Mouse (Mus musculus) cerebellum, adult 2 months (tissue): ENCODE results near the gene Clec16a. TPM values are rescaled to one million over a fixed set of nuclear protein-coding genes. Genes with fewer than 3 reads are reported as not detected.
A peak's percentile ranks its signal among the peaks of the same experiment; 100 is the strongest.

ENCODE experiments used
- DNase-seq, 2 experiments: peaks; one replicate each; pipeline ENCODE4 v3.0.0; 2021
- H3K27ac ChIP-seq: fragments of 200-500 bp; 2 replicates; pipeline ENCODE4 v1.5.1; 2012; ENCODE audit warnings: low read length, control low read depth, inconsistent platforms; ENCODE audit not compliant: insufficient read depth
- H3K27me3 ChIP-seq: fragments of 200-500 bp; 2 replicates; pipeline ENCODE4 v1.6.1; 2012; ENCODE audit warnings: inconsistent platforms, mild to moderate bottlenecking, low read length, moderate library complexity; ENCODE audit not compliant: control insufficient read depth, insufficient read depth
- H3K4me1 ChIP-seq: fragments of 200-500 bp; 2 replicates; pipeline ENCODE4 v1.6.1; 2011; ENCODE audit warnings: low read length; ENCODE audit not compliant: control insufficient read depth, insufficient read depth
- H3K4me3 ChIP-seq: fragments of 200-500 bp; replicated peaks from 2 replicates; pipeline ENCODE3; 2011; ENCODE audit warnings: mild to moderate bottlenecking, low read depth, low read length, control low read depth; ENCODE audit not compliant: insufficient read depth
- CTCF ChIP-seq: fragments of 200-500 bp; IDR thresholded peaks from 2 replicates; pipeline ENCODE4 v1.5.1; 2011; ENCODE audit warnings: low read depth, mild to moderate bottlenecking, control low read depth, low read length, moderate library complexity, borderline replicate concordance; ENCODE audit not compliant: insufficient read depth
- POLR2A ChIP-seq: fragments of 200-500 bp; IDR thresholded peaks from 2 replicates; pipeline ENCODE4 v1.6.1; 2011; ENCODE audit warnings: low read length, control low read depth, borderline replicate concordance; ENCODE audit not compliant: insufficient read depth
- WGBS: fragments of 180-500 bp; shearing (Covaris S2); methylation state at CpG from one replicate; pipeline ENCODE4 v1.1.7; 2018; 5-methylcytosine and 5-hydroxymethylcytosine counted together
- polyA plus RNA-seq: library from polyadenylated mRNA; depleted of rRNA; stranded (reverse); fragments of >200 nt; gene quantifications from 2 replicates; pipeline ENCODE4 v1.2.3, GENCODE M21; 2012

Gene Clec16a
- polyA plus RNA-seq, 1 experiment, result 48.7 TPM

- H3K27me3 ChIP-seq, result no peaks in the 10 kb centered on the region
- TF ChIP-seq CTCF (no peak), POLR2A (no peak)
- no peak overlapping the region for H3K4me3 ChIP-seq
- DNase-seq, result no peak
- WGBS, result 69% methylated on average over 4 of the region's 4 CpGs
- H3K4me1 ChIP-seq, result no peaks in the 10 kb centered on the region
- no peak overlapping the region for H3K27ac ChIP-seq
These were observed 97.9 kb downstream of the Clec16a start for GRCm38 (mm10) chr16:10642857-10643633.

- H3K4me1 ChIP-seq, result no peaks in the 10 kb centered on the region
- H3K27me3 ChIP-seq, result no peaks in the 10 kb centered on the region
- H3K27ac ChIP-seq, result no peak overlapping the region
- TF ChIP-seq POLR2A (no peak), CTCF (no peak)
- no peak overlapping the region for H3K4me3 ChIP-seq
- DNase-seq, result no peak
These were observed 99.1 kb downstream of the Clec16a start for GRCm38 (mm10) chr16:10644238-10644637.

GRCm38 (mm10) chr16:10644731-10645130, 99.6 kb downstream of the Clec16a start:
- H3K27me3 ChIP-seq, result no peaks in the 10 kb centered on the region
- no peak for TF ChIP-seq POLR2A
- H3K27ac ChIP-seq, result no peak overlapping the region
- no peak overlapping the region for H3K4me3 ChIP-seq
- no peak for DNase-seq
- H3K4me1 ChIP-seq, result no peaks in the 10 kb centered on the region
- WGBS, result 81% methylated on average over 8 of the region's 8 CpGs

GRCm38 (mm10) chr16:10651804-10652203, 106.7 kb downstream of the Clec16a start:
- TF ChIP-seq CTCF (no peak), POLR2A (no peak)
- Histone ChIP-seq H3K27me3 (no peaks in the 10 kb centered on the region), H3K27ac (no peak overlapping the region)

GRCm38 (mm10) chr16:10652935-10653334, 107.8 kb downstream of the Clec16a start:
- DNase-seq, result no peak
- H3K27ac ChIP-seq, result no peak overlapping the region
- H3K4me3 ChIP-seq, result no peak overlapping the region
- no peaks in the 10 kb centered on the region for H3K27me3 ChIP-seq
- WGBS, result 76% methylated on average over 3 of the region's 3 CpGs
- TF ChIP-seq CTCF (no peak), POLR2A (no peak)
- H3K4me1 ChIP-seq, result peaks cover 18% of the 10 kb centered on the region

More at GRCm38 (mm10) chr16:10651804-10652203, 106.7 kb downstream of the Clec16a start:
- Histone ChIP-seq H3K4me3 (no peak overlapping the region), H3K4me1 (peaks cover 18% of the 10 kb centered on the region)
- DNase-seq, result no peak

- H3K4me1 ChIP-seq, result peaks cover 28% of the 10 kb centered on the region
- no peak overlapping the region for H3K27ac ChIP-seq
- peak in 1 of 2 experiments; percentile 28 for DNase-seq
- WGBS, result 76% methylated on average over 3 of the region's 3 CpGs
- TF ChIP-seq CTCF (no peak), POLR2A (no peak)
- H3K4me3 ChIP-seq, result no peak overlapping the region
- H3K27me3 ChIP-seq, result no peaks in the 10 kb centered on the region
These were observed 110.1 kb downstream of the Clec16a start for GRCm38 (mm10) chr16:10655236-10655635.

- peaks cover 35% of the 10 kb centered on the region for H3K4me1 ChIP-seq
- no peaks in the 10 kb centered on the region for H3K27me3 ChIP-seq
- H3K4me3 ChIP-seq, result no peak overlapping the region
- H3K27ac ChIP-seq, result no peak overlapping the region
- 34% methylated on average over 3 of the region's 3 CpGs for WGBS
- peak in 1 of 2 experiments; percentile 27 for DNase-seq
- no peak for TF ChIP-seq POLR2A
- no peak for TF ChIP-seq CTCF
These were observed 110.8 kb downstream of the Clec16a start for GRCm38 (mm10) chr16:10655926-10656325.

- no peak for DNase-seq
- 60% methylated on average over 2 of the region's 2 CpGs for WGBS
- no peak overlapping the region for H3K27ac ChIP-seq
- peaks cover 38% of the 10 kb centered on the region for H3K4me1 ChIP-seq
- H3K27me3 ChIP-seq, result no peaks in the 10 kb centered on the region
- no peak for TF ChIP-seq POLR2A
- no peak for TF ChIP-seq CTCF
- H3K4me3 ChIP-seq, result no peak overlapping the region
These were observed 111.3 kb downstream of the Clec16a start for GRCm38 (mm10) chr16:10656461-10656860.
